Mouse (Mus musculus) kidney, adult 2 months (tissue): ENCODE data around the gene Anxa2. TPM values are rescaled to one million over a fixed set of nuclear protein-coding genes. Genes with fewer than 3 reads are reported as not detected.

ENCODE experiments used
- DNase-seq: peaks from one replicate; pipeline ENCODE4 v3.0.0; 2021
- H3K27ac ChIP-seq: fragments of 200-500 bp; 2 replicates; pipeline ENCODE4 v1.5.1; 2012; ENCODE audit warnings: low read depth, low read length, control low read depth, inconsistent platforms; ENCODE audit not compliant: insufficient read depth
- H3K27me3 ChIP-seq: fragments of 200-500 bp; replicated peaks from 2 replicates; pipeline ENCODE4 v1.6.1; 2012; ENCODE audit warnings: mild to moderate bottlenecking, moderate library complexity, low read length, inconsistent platforms; ENCODE audit not compliant: control insufficient read depth, insufficient read depth
- H3K36me3 ChIP-seq: fragments of 200-500 bp; 2 replicates; pipeline ENCODE4 v1.6.1; 2012; ENCODE audit warnings: mild to moderate bottlenecking, moderate library complexity, low read length, inconsistent platforms; ENCODE audit not compliant: control insufficient read depth, insufficient read depth
- H3K4me1 ChIP-seq: fragments of 200-500 bp; 2 replicates; pipeline ENCODE4 v1.6.1; 2011; ENCODE audit warnings: low read length; ENCODE audit not compliant: control insufficient read depth, insufficient read depth
- H3K4me3 ChIP-seq: fragments of 200-500 bp; 2 replicates; pipeline ENCODE4 v1.5.1; 2011; ENCODE audit warnings: mild to moderate bottlenecking, low read depth, low read length, control low read depth; ENCODE audit not compliant: insufficient read depth
- CTCF ChIP-seq: fragments of 200-500 bp; conservative IDR thresholded peaks from 2 replicates; pipeline ENCODE4 v1.5.1; 2011; ENCODE audit warnings: low read depth, mild to moderate bottlenecking, control low read depth, low read length, moderate library complexity, mixed read lengths; ENCODE audit not compliant: insufficient read depth, insufficient read length
- POLR2A ChIP-seq: fragments of 200-500 bp; IDR thresholded peaks from one replicate; pipeline ENCODE4 v1.6.1; 2011; ENCODE audit warnings: low read depth, low read length, control low read depth
- WGBS: fragments of 180-500 bp; shearing (Covaris S2); methylation state at CpG from one replicate; pipeline ENCODE4 v1.1.7; 2018; 5-methylcytosine and 5-hydroxymethylcytosine counted together
- polyA plus RNA-seq: library from polyadenylated mRNA; depleted of rRNA; stranded (reverse); fragments of >200 nt; gene quantifications from 2 replicates; pipeline ENCODE4 v1.2.3, GENCODE M21; 2012

Gene Anxa2
- polyA plus RNA-seq, 1 experiment: 131 TPM

DNA sequence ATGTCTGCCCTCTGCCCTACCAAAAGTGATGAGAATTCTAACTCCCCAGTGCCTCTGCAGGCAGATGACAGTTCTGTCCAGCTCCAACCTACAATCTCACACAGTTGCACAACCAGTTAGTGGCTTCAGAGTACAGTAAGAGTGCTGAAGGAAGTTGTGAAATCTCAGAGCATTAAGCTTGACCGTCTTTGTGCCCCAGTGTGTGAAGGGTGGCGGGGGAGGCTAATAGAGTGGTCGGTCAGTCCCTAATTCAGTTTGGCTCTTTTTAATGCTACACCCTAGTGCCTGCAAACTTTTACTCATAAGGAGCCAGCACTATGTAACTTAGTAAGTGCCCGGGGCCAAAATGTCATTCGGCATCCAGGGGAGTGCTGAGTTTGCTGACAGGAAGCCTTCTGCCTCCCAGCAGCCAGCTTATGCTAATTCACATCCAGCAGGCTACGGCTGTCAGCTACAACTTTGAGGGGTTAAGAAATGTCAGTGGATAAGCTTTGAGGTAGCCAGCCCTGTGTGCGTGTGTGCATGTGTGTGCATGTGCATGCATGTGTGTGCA is 13.5 kb upstream of the Anxa2 start:
- DNase-seq: peak; percentile 70
- 14% methylated on average over 7 of the region's 7 CpGs for WGBS
- H3K27ac ChIP-seq: 0 out of 2 replicates have a peak overlapping the region, but pooled peaks have one; percentile 63
- no peaks in the 10 kb centered on the region for H3K27me3 ChIP-seq
- H3K36me3 ChIP-seq: no peaks in the 10 kb centered on the region
- TF ChIP-seq POLR2A: no peak
- TF ChIP-seq CTCF: no peak; the same call in 1 of the 2 replicates
- no peak overlapping the region for H3K4me3 ChIP-seq
- peaks cover 9% of the 10 kb centered on the region for H3K4me1 ChIP-seq

DNA sequence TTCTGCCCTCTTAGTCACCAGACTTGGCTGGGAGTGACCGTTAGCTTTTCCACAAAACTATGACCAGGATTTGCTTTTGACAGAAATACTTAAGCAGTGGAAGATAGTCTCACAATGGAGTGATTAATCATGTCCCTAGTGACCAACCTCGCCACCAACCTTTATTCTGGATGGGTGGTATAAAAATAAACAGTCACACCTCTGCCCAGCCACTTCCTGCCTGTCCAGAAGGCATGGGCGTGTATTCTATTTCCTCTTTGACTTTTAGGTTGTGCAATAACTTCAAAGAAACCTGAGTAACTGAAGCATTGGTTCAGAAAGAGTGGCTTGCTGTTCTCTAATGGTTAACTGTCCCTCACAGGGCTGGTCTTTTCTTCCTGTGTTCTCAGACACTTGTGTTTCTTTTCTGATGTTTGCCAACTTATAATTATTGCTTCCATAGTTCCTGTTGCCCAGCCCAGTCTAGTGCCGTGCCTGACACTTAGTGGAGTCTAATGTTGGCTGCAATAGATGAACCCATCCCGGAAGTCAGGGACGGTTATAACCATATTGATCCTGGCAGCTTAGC is 10.9 kb upstream of the Anxa2 start:
- peak; percentile 73 for DNase-seq
- Histone ChIP-seq H3K27ac (peak overlapping the region; percentile 52; the same call in 1 of the 2 replicates), H3K27me3 (no peaks in the 10 kb centered on the region), H3K4me3 (no peak overlapping the region), H3K4me1 (peaks cover 9% of the 10 kb centered on the region), H3K36me3 (no peaks in the 10 kb centered on the region)
- no peak for TF ChIP-seq POLR2A
- TF ChIP-seq CTCF: no peak
- 49% methylated on average over 6 of the region's 6 CpGs for WGBS

DNA sequence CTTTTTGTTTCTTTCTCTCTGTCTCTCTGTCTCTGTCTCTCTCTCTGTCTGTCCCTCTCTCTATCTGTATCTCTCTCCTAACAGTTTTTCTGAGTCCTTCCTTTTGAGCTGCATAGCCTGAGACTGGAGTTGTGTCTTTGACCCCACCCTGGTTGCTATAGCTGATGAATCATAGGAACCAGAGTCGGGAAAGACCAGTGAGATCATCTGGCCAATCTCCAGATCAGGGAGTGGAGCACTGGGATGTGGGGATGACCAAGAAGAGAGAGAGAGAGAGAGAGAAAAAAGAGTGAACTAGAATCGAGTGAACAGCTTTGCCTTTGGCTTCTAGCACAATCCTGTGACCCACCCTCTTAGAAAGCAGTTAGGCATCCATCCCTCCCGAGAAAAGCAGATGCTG is 10.2 kb upstream of the Anxa2 start:
- peak; percentile 34 for DNase-seq
- no peaks in the 10 kb centered on the region for H3K36me3 ChIP-seq
- no peaks in the 10 kb centered on the region for H3K27me3 ChIP-seq
- TF ChIP-seq CTCF (no peak), POLR2A (no peak)
- peaks cover 9% of the 10 kb centered on the region for H3K4me1 ChIP-seq
- WGBS: 39% methylated on average over 3 of the region's 3 CpGs
- no peak overlapping the region for H3K4me3 ChIP-seq
- H3K27ac ChIP-seq: no peak overlapping the region

DNA sequence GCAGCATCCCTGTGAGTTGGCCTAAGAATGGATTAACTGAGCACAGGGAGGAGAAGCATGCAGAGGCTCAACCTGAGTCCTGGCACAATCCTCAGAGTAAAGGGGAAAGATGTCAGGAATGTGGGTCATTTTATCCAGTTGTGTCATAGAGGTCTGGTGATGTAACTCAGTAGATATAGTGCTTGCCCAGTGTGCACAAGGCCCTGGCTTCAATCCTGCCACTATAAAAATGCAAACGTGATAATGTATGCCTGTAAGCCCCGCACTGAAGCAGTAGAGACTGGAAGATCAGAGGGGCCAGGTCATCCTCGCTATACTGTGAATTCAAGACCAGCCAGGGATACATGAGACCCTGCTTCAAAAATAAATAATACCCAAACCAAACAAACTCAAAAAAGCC is 4.6 kb upstream of the Anxa2 start:
- Histone ChIP-seq H3K27me3 (no peaks in the 10 kb centered on the region), H3K36me3 (no peaks in the 10 kb centered on the region), H3K4me3 (no peak overlapping the region), H3K27ac (no peak overlapping the region), H3K4me1 (peaks cover 3% of the 10 kb centered on the region; the same call in 1 of the 2 replicates)
- no peak for DNase-seq
- 84% methylated on average over 3 of the region's 3 CpGs for WGBS
- no peak for TF ChIP-seq POLR2A
- no peak for TF ChIP-seq CTCF

DNA sequence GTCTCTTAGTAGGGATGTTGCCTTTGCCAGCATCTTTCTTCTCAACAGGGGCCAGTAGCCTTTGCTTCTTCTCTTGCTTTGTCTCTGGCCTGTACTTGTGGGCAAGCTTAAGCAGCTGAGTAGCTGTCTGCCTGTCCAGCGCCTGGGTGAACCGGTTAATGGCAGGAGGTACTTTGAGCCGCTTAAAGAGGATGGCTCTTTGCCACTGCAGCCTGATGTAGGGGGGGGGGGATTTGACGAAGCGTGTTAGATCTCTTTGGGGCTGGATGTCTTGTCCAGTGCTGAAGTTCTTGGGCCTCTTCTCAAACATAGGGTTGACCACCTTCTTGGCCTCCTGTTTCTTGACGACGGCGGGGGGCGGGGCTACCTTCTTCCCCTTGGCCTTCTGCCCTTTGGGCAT is 2.8 kb upstream of the Anxa2 start:
- H3K27ac ChIP-seq: no peak overlapping the region
- TF ChIP-seq POLR2A: no peak
- TF ChIP-seq CTCF: no peak
- WGBS: 65% methylated on average over 9 of the region's 9 CpGs
- DNase-seq: no peak
- H3K36me3 ChIP-seq: no peaks in the 10 kb centered on the region
- no peak overlapping the region for H3K4me3 ChIP-seq
- H3K4me1 ChIP-seq: peaks cover 3% of the 10 kb centered on the region; the same call in 1 of the 2 replicates
- H3K27me3 ChIP-seq: no peaks in the 10 kb centered on the region

DNA sequence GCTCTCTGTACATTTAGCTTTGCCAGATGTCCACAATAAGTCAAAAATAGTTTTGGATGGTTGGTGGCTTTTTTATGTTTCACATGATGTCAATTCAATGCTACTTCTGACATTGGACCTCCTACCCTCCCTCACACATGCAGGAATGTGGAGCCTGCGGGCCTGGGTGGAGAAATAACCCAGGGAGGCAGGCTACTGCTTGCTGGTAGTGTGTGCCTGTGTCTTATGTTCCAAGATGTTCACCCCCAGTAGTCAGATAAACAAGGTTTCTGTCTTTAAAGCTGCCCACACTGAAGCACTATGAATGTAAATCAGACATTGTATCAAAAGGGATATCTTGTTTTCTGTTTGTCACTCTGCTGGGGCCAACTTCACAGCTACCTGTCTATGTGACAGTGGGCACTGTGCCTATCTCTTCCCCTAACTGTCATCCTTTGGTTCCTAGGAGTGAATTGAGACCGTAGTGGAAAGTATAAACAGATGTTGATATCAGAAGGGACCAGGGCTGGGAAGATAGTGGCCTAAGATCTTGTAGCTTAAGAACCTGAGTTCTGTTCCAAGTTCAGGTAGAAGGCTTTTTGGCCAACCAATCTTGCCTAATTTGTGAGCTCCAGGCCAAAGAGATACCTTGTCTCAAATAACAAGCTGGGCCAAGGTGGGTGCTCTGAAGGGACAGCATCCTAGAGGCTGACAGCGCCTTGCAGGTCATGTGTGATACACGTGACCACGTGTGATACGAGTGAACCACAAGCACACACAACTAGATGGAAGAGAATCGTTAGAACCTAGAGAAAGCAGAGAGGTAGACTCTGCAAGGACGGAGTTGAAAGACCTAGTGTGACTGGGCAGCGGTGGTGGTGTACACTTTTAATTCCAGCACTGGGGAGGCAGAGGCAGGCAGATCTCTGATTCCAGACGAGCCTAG is 1.3 kb upstream of the Anxa2 start:
- 94% methylated on average over 10 of the region's 10 CpGs for WGBS
- Histone ChIP-seq H3K27ac (no peak overlapping the region), H3K27me3 (no peaks in the 10 kb centered on the region), H3K36me3 (no peaks in the 10 kb centered on the region), H3K4me1 (peaks cover 10% of the 10 kb centered on the region), H3K4me3 (no peak overlapping the region)
- no peak for TF ChIP-seq POLR2A
- no peak for TF ChIP-seq CTCF
- no peak for DNase-seq
